Mouse (Mus musculus) brown adipose tissue, adult 24 weeks (tissue): ENCODE measurements at regions not wholly inside any gene's neighbourhood (a gene's known extent, or its start where the extent isn't known, plus 50 kb on each side); places are given as distances from the start of the nearest gene placed in this dataset.

Source experiments
- H3K27ac ChIP-seq: fragments of 200-500 bp; replicated peaks from 2 replicates; pipeline ENCODE4 v1.5.1; 2012; ENCODE audit warnings: low read depth, mild to moderate bottlenecking, low read length
- H3K4me1 ChIP-seq: fragments of 200-500 bp; 2 replicates; pipeline ENCODE4 v1.6.1; 2012; ENCODE audit warnings: low read length, mixed read lengths; ENCODE audit not compliant: control insufficient read depth, insufficient read depth, insufficient read length
- H3K4me3 ChIP-seq: fragments of 200-500 bp; 2 replicates; pipeline ENCODE4 v1.5.1; 2012; ENCODE audit warnings: low read depth, mild to moderate bottlenecking, low read length, moderate library complexity; ENCODE audit not compliant: insufficient read depth

GRCm38 (mm10) chr15:64626359-64626758, 191.1 kb upstream of the Gm21798 start:
- Histone ChIP-seq H3K4me3 (no peak overlapping the region), H3K27ac (no peak overlapping the region), H3K4me1 (no peaks in the 10 kb centered on the region)

GRCm38 (mm10) chr15:64627258-64627657, 190.2 kb upstream of the Gm21798 start:
- H3K4me3 ChIP-seq, result no peak overlapping the region
- no peaks in the 10 kb centered on the region for H3K4me1 ChIP-seq
- H3K27ac ChIP-seq, result no peak overlapping the region
